Mouse (Mus musculus) heart, postnatal 0 days (tissue): Measurements from ENCODE around the gene Sugt1. TPM values are rescaled to one million over a fixed set of nuclear protein-coding genes. Genes with fewer than 3 reads are reported as not detected.

Source experiments
- ATAC-seq: fragments of 200-750 bp; cut with Nextera tagmentation; 2 replicates; pipeline ENCODE4 v1.8.0; 2017; ENCODE audit warnings: low read depth, moderate number of reproducible peaks, moderate library complexity; ENCODE audit not compliant: insufficient read depth
- DNase-seq: peaks from one replicate; pipeline ENCODE4 v3.0.0-alpha.2; 2016; ENCODE audit warnings: low spot score
- H3K27ac ChIP-seq: fragments of 300-500 bp; sonication (generic); 2 replicates; pipeline ENCODE4 v1.5.1; 2014; ENCODE audit warnings: low read depth, mild to moderate bottlenecking
- H3K27me3 ChIP-seq: fragments of 300-500 bp; sonication (generic); 2 replicates; pipeline ENCODE4 v1.6.1; 2014; ENCODE audit warnings: low read length, mixed read lengths; ENCODE audit not compliant: control insufficient read depth, insufficient read depth
- H3K36me3 ChIP-seq: fragments of 300-500 bp; sonication (generic); replicated peaks from 2 replicates; pipeline ENCODE4 v1.6.1; 2014; ENCODE audit warnings: low read length, mixed read lengths; ENCODE audit not compliant: control insufficient read depth, insufficient read depth
- H3K4me1 ChIP-seq: fragments of 300-500 bp; sonication (generic); 2 replicates; pipeline ENCODE4 v1.6.1; 2014; ENCODE audit warnings: antibody characterized with exemption; ENCODE audit not compliant: control insufficient read depth, insufficient read depth
- H3K4me2 ChIP-seq: fragments of 300-500 bp; sonication (generic); 2 replicates; pipeline ENCODE4 v1.6.1; 2014; ENCODE audit warnings: low read depth, mild to moderate bottlenecking, low read length, moderate library complexity
- H3K4me3 ChIP-seq: fragments of 300-500 bp; sonication (generic); 2 replicates; pipeline ENCODE4 v1.5.1; 2014; ENCODE audit warnings: low read depth, low read length
- H3K9ac ChIP-seq: fragments of 300-500 bp; sonication (generic); replicated peaks from 2 replicates; pipeline ENCODE4 v1.6.1; 2014; ENCODE audit warnings: low read depth, low read length, mixed read lengths
- H3K9me3 ChIP-seq: fragments of 300-500 bp; sonication (generic); replicated peaks from 2 replicates; pipeline ENCODE4 v1.6.1; 2016; ENCODE audit warnings: low read length; ENCODE audit not compliant: control insufficient read depth
- CTCF ChIP-seq: IDR thresholded peaks from 2 replicates; pipeline ENCODE4 v1.5.1; 2016; ENCODE audit warnings: antibody characterized with exemption, control low read depth, low read depth
- EP300 ChIP-seq: IDR thresholded peaks from 2 replicates; pipeline ENCODE4 v1.6.1; 2016; ENCODE audit warnings: antibody characterized with exemption, low read depth
- WGBS: fragments of 180-500 bp; shearing (Covaris S2); extraction: QIAGEN DNeasy Blood & Tissue Kit; methylation state at CpG from one replicate; pipeline ENCODE4 v1.1.7; 2014; 5-methylcytosine and 5-hydroxymethylcytosine counted together
- polyA plus RNA-seq: library from polyadenylated mRNA; unstranded; fragments of >200 nt; fragmentation: Nextera tagmentation; extraction: Ambion mirVana; gene quantifications from 2 replicates; pipeline ENCODE4 v1.2.1, GENCODE M21; 2015
- total RNA-seq: library from RNA; depleted of rRNA; stranded (reverse); fragments of >200 nt; gene quantifications from 2 replicates; pipeline ENCODE4 v1.2.3, GENCODE M21; 2014; ENCODE audit warnings: low replicate concordance

The Sugt1 gene
- total and polyA plus RNA-seq, 2 experiments from 2014 or later: 33.1 to 95.5 TPM

DNA sequence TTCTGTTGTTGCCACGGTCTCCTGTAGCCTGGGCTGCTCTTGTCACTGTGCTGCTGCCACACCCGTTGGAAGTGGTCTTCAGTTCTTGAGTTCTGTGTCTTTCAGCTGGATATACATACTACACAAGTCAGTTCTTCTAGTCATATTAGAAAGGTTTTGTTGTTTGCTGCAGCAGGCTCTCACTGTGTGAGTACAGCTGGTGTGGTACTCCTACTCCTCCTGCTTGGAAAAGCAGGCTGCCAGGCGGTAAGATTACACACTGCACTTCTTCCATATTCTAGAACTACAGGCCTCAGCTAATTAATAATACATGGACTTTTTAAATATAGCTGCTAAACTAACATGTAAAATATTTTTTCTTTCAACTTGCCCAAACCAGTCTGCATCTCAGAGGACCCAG is 19.4 kb downstream of the Sugt1 start:
- no peaks in the 10 kb centered on the region for H3K4me1 ChIP-seq
- WGBS: 89% methylated on average over 3 of the region's 3 CpGs

DNA sequence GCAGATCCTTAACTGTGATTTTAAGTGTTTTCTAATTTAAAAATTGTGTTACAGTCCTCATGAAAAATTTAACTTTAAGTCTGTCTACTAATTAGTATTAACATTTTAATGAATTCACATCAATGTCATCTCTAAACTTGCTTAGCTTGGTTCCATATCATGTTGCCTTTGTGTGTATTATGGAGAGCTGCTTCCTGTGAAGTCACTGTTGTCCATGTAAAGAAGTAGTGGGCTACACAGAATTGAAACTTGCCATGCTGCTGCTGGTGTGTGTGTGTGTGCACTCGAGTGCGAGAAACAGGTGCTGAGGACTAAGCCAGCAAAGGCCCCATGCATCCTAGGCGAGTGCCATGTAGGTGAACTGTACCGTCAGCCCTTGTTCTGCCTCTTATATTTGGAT is 19.9 kb downstream of the Sugt1 start:
- H3K4me1 ChIP-seq: no peaks in the 10 kb centered on the region
- WGBS: 93% methylated on average over 4 of the region's 4 CpGs
- H3K9me3 ChIP-seq: no peaks in the 10 kb centered on the region
- no peak overlapping the region for H3K27ac ChIP-seq
- H3K9ac ChIP-seq: no peak overlapping the region
- ATAC-seq (no peak), DNase-seq (no peak)
- no peak overlapping the region for H3K4me3 ChIP-seq
- peaks cover 86% of the 10 kb centered on the region for H3K36me3 ChIP-seq
- no peak for TF ChIP-seq EP300
- TF ChIP-seq CTCF: no peak
- H3K27me3 ChIP-seq: no peaks in the 10 kb centered on the region
- H3K4me2 ChIP-seq: no peak overlapping the region

More for the DNA sequence above, 19.4 kb downstream of the Sugt1 start:
- no peak for DNase-seq
- Histone ChIP-seq H3K36me3 (peaks cover 84% of the 10 kb centered on the region), H3K9me3 (no peaks in the 10 kb centered on the region), H3K9ac (no peak overlapping the region), H3K4me3 (no peak overlapping the region), H3K4me2 (no peak overlapping the region), H3K27me3 (no peaks in the 10 kb centered on the region), H3K27ac (no peak overlapping the region)
- TF ChIP-seq EP300 (no peak), CTCF (no peak)
- no peak for ATAC-seq

DNA sequence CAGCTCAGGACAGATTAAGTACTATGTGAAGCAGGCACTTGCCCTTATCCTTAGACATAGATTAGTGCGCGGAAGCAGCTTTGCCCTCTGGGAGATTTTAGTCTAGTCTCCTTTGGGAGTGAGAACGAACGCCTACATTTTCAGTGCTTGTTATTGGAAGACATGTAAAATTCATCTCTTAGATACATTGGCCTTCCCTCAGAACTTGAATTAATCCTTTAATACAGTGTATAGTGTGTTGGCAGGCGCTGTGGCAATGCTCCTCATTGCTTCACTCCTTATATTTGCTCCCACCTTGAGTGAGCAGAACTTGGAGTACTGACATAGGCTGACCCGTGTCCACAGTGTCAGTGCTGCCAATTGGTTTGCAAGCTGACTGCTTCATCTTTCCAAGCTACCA is 20.8 kb downstream of the Sugt1 start:
- Histone ChIP-seq H3K4me3 (no peak overlapping the region), H3K9ac (no peak overlapping the region), H3K4me2 (no peak overlapping the region), H3K27me3 (no peaks in the 10 kb centered on the region), H3K27ac (no peak overlapping the region), H3K36me3 (peaks cover 86% of the 10 kb centered on the region), H3K9me3 (no peaks in the 10 kb centered on the region), H3K4me1 (no peaks in the 10 kb centered on the region)
- DNase-seq (no peak), ATAC-seq (no peak)
- no peak for TF ChIP-seq EP300
- TF ChIP-seq CTCF: no peak
- WGBS: 89% methylated on average over 6 of the region's 6 CpGs

DNA sequence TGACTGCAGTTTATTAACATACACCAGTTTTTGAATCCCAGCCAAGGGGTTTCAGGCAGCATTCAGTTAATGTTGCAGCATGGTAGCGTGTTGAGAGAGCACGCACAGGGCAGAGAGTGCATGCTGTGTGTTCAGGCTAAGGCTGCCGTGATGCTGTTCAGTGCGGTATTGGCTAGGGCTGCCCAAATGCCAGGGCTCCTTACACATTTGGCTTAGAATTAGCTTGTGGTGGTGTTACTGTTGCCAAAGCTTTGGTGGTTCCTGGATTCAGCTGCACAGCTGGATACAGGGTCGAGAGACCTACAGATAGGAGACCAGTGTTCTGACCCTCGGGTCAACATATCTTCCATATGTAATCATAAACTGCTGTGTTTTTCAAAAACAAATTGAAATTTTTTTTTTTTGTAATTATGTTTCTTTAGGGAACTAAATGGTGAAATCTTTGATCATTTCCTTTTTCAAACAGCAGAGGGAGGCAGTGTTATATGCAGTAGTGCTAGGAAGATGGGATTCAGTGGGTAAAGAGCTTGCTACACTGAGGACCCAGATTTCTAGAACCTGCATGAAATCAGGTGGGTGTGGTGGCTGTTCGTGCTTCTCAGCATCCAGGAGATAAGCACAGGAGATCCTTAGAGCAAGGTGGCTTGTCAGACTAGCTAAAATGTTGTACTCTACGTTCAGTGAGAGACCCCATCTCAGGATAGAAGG is 29.8 kb downstream of the Sugt1 start:
- ATAC-seq: no peak
- Histone ChIP-seq H3K4me3 (no peak overlapping the region), H3K9me3 (no peaks in the 10 kb centered on the region), H3K36me3 (peaks cover 65% of the 10 kb centered on the region), H3K9ac (no peak overlapping the region), H3K4me1 (no peaks in the 10 kb centered on the region), H3K27ac (no peak overlapping the region), H3K27me3 (no peaks in the 10 kb centered on the region), H3K4me2 (no peak overlapping the region)
- 79% methylated on average over 8 of the region's 8 CpGs for WGBS
- peak; percentile 66 for TF ChIP-seq CTCF
- TF ChIP-seq EP300: no peak
- no peak for DNase-seq

GRCm38 (mm10) chr14:79619802-79620201 is 32.3 kb downstream of the Sugt1 start:
- 87% methylated on average over 7 of the region's 7 CpGs for WGBS
- ATAC-seq (no peak), DNase-seq (no peak)
- no peak overlapping the region for H3K4me3 ChIP-seq
- no peaks in the 10 kb centered on the region for H3K9me3 ChIP-seq
- peaks cover 61% of the 10 kb centered on the region for H3K36me3 ChIP-seq
- no peaks in the 10 kb centered on the region for H3K27me3 ChIP-seq
- no peak for TF ChIP-seq CTCF
- no peak for TF ChIP-seq EP300
- no peak overlapping the region for H3K4me2 ChIP-seq
- no peak overlapping the region for H3K9ac ChIP-seq
- H3K4me1 ChIP-seq: no peaks in the 10 kb centered on the region
- H3K27ac ChIP-seq: no peak overlapping the region

- WGBS: 22% methylated on average over 3 of the region's 3 CpGs
- Histone ChIP-seq H3K27me3 (no peaks in the 10 kb centered on the region), H3K4me3 (no peak overlapping the region), H3K9ac (no peak overlapping the region), H3K36me3 (peaks cover 65% of the 10 kb centered on the region), H3K9me3 (no peaks in the 10 kb centered on the region), H3K4me1 (no peaks in the 10 kb centered on the region), H3K27ac (no peak overlapping the region), H3K4me2 (no peak overlapping the region)
- DNase-seq (no peak), ATAC-seq (peak; percentile 27; the same call in 1 of the 2 replicates)
- TF ChIP-seq EP300 (no peak), CTCF (no peak)
Measured at GRCm38 (mm10) chr14:79621143-79621542, 33.7 kb downstream of the Sugt1 start.
